Mouse (Mus musculus) spleen, adult 18-20 months (tissue): Measurements from ENCODE around the gene Rapgef3.

Experiments
- DNase-seq, 2 experiments: peaks; one replicate each; pipeline ENCODE4 v3.0.0; 2022; ENCODE audit warnings: mixed read lengths in 2 of 2

Rapgef3 gene

DNA sequence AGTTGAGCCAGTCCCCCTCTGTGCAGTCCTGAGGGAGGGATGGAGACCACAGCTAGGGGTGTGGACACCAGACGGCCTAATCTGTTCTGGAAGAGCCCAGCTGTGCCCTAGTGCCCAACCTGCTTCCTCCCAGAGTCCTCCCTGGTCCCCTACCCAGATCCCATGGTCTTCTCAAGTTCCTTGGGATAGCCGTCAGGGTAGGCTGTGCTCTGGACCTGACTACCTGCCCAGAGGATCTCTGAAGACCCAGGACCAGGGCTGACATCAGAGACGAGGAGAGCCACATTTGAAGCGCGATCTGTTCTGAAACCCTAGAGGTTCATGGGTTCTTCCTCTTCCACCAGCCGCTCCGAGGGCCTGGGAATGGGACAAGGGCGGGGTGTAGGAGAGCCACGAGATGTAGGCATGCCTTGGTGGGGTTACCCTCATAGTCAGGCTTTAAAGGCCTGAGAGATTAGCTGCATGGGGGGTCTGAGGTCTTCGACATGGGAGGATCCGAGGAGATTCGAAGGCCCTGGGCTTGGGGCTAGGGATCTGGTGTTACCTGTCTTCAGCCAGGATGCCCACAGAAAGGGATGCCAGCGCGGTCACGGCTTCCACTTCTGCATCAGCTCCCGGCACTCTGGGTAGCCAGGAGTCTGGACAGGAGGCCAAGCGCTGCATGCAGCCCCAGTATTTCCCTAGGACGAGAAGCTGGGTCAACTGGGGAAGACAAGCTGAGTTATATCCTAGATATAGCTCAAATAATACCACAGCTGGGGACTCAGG lies 25.8 kb upstream of the Rapgef3 start:
- no peak for DNase-seq

GRCm38 (mm10) chr15:97791126-97791700 lies 23.4 kb upstream of the Rapgef3 start:
- no peak for DNase-seq

DNA sequence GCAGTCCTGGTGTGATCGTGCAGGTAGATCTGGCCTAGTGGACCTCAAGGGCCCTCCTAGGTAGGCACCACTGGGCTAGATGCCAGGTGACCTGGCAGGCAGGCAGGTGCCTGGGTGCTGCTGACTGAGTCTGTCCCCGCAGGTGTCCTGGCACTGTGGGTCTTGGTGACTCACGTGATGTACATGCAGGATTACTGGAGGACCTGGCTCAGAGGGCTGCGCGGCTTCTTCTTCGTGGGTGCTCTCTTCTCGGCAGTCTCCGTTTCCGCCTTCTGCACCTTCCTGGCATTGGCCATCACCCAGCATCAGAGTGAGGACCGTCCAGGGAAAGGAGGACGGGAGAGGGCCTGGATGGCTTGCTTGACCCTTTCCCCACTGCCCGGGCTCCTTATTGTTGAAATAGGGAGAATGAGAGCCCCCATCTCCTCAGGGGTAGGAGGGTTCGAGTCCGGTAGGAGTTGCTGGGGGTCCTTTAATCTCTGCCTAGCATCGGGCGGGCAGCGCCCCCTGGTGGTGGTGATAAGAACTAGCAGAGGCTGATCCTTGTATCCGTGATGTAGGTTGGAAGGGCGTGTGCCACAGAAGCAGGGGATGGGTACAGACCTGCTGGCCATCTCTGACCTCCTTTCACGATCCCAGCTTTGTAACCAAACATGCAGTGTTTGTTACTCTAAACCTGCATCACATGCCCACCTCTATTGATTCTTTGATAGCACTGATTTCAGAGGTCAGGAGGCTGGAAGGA lies 22.2 kb upstream of the Rapgef3 start:
- peak in 1 of 2 experiments; percentile 67 for DNase-seq

DNA sequence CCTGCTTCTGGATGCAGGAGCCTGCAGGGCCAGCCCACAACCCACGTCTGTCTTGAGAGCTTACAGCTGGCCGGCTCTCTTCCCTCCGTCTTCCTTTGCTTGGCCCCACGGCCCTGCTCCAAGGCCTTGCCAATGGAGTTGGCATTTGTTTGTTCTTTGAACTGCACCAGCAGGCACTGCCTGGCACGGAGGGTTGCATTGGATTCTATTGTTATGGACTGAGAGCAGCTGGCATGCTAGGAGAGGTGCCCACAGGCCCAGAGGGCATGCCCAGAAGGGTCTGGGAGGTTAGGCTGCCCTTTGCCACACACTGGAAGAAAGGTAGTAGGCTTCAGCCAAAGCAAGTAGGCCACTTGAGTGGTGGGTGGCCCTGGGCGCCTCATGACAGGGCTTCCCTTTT lies 21.0 kb upstream of the Rapgef3 start:
- no peak for DNase-seq

DNA sequence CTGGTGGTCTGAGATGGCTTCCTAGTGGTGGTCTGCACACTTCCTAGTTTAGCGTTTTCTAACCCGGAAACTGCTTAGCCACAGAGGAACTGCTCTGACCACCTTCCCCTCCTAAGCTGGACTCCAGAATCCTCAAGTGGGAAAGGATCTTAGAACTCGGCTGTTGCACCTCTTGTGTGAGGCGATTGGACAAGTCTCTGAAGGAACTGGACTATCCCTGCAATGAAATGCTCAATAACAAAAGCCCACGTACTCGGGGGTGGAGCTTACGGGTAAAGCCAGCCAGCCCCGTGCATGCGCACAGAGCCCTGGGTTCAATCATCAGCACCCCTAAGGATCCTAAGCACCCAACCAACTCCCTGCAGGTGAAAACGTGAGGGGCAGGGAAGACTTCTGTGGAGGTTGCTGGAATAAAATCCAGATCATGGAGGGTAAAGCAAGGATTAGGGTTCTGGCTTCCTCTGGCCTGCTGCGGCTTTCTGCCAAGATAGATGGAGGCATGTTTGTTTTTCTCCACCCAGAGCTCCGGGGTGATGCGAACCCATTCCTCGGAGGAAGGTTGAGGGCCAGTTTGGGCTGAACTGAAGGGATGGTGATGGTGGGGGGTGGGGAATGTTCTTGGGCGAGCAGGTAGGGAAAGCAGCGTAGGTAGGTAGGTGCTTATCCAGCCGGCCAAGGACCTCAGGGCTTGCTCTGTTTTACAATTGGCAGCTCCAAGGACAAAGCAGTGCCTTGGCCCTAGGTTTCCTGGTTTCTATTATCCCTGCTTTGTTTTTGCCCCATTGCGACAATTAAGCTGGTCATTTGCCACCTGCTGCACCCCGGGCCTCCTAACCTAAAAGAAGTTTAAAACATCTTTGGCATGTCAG lies 20.3 kb upstream of the Rapgef3 start:
- no peak for DNase-seq

DNA sequence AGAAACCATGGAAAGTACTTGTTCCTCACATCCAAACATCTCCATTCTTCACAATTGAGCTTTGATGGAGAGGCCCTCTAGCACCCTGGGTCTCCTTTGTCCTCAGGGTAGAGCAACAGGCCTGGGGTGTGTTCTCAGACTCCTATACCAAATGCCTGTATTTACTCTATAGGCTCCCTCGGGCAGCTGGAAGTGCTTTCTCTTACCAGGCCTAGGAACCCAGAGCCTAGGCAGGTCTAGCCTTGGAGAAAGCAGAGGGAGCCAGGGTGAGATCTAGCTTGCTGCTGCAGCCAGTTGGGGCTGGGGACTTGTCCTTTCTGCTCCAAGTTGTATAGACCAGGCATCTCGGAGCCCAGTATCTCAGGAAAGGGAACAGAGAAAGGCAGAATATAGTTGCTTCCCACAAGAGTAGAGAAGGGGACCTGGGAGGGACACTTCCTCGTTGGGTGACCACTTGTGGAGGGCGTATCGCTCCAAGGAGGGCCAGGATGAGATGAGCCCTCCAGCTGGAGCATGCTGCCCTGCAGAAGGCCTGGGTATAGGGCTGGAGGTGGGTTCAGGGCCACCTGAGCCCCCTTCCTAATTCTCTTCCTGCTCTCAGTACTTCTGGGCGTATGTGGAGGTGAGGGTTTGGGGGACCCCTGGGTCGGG lies 19.5 kb upstream of the Rapgef3 start:
- no peak for DNase-seq

GRCm38 (mm10) chr15:97786412-97787112 lies 18.8 kb upstream of the Rapgef3 start:
- no peak for DNase-seq

- no peak for DNase-seq
Observed at GRCm38 (mm10) chr15:97785731-97786411, 18.1 kb upstream of the Rapgef3 start.

GRCm38 (mm10) chr15:97784561-97785161 lies 16.9 kb upstream of the Rapgef3 start:
- DNase-seq, result no peak

- DNase-seq, result peak; percentile 87 to 92
Observed at GRCm38 (mm10) chr15:97784092-97784559, 16.4 kb upstream of the Rapgef3 start.

GRCm38 (mm10) chr15:97782749-97783105 lies 15.0 kb upstream of the Rapgef3 start:
- DNase-seq, result peak; percentile 68 to 85

- DNase-seq, result no peak
Observed at GRCm38 (mm10) chr15:97781961-97782748, 14.4 kb upstream of the Rapgef3 start.

- no peak for DNase-seq
Observed at GRCm38 (mm10) chr15:97780611-97781031, 12.8 kb upstream of the Rapgef3 start.

- no peak for DNase-seq
Observed at GRCm38 (mm10) chr15:97779576-97779975, 11.8 kb upstream of the Rapgef3 start.

GRCm38 (mm10) chr15:97778311-97779098 lies 10.7 kb upstream of the Rapgef3 start, which contains the start of gene Slc48a1:
Slc48a1 (plus strand) TSS chr15:97778520.
- DNase-seq, result no peak

GRCm38 (mm10) chr15:97776919-97777318 lies 9.1 kb upstream of the Rapgef3 start:
- no peak for DNase-seq

GRCm38 (mm10) chr15:97776514-97776913 lies 8.7 kb upstream of the Rapgef3 start:
- DNase-seq, result peak; percentile 49 to 77

DNA sequence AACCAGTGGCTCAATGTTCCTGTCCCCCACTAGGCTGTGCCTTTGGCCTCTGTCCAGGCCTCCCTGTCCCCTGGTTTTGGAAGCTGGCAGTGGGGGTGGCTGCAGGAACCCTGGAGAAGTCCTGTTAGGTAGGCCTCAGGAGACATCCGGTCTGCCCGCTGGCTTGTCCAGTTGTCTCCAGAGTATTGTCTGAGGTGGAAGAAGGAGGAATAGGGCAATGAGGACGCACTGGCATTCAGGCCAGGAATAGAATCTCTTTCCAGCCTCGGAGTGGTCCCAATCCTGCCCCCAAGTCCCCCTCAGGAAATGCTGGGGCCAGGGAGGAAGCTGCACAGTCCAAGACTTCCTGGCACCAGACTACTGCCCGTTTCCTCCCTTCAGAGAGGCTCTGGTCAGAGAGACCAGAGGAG lies 6.2 kb upstream of the Rapgef3 start:
- DNase-seq, result no peak

DNA sequence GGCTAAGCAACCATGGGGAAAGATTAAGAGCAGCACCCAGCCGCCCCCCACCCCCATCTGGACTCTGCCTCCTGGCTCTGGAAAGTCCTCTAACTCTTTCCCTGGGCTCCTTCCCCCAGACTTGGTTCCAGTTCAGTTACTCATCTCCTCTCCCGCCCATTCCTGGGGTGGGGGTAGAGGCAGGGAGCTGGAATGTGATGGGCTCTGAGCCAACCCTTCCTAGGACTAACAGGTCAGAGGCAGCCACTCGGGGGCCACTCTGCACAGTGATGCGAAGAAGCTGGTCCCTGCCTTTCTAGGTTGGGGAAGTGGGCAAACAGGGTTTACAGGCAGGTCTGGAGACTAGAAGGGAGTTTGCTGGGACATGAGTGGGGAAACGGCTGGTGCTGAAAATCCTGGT lies 5.3 kb upstream of the Rapgef3 start:
- no peak for DNase-seq
